ENCODE assay signal across 17 mouse cellular contexts in genomic region chr7:142369820-142370219, GRCm38 (mm10). TPM values are rescaled to one million over a fixed set of nuclear protein-coding genes. Genes with fewer than 3 reads are reported as not detected.
DNase-seq lines count a peak whose midpoint lies in the region; ATAC-seq lines count a peak whose summit lies in the region.
"Had no signal": no experiment of that assay in that cellular context is flagged by ENCODE, and none has a peak within 500 bp of the region (broad histone marks: within the 10 kb centered on the region; RNA-seq: fewer than 3 reads in every experiment).

No protein-coding gene starts in this region.

- DNase-seq in gastrocnemius, postnatal 14 days = peak; percentile 54
- no peak for DNase-seq in gastrocnemius, postnatal 4 days (ENCODE audit: low spot score in 2 of 2)
- DNase-seq in kidney, postnatal 14 days = no peak
- peak; percentile 81 for DNase-seq in cerebellum, adult 9-10 months
- DNase-seq in lung, postnatal 14 days = peak; percentile 62
- DNase-seq: embryo, embryonic 11 days; right cerebral cortex, postnatal 4 days; thymus, postnatal 4 days had no signal

- no peaks in the 10 kb centered on the region for H3K9me3 ChIP-seq in kidney, embryonic 15.5 days (replicated peaks)
- no peaks in the 10 kb centered on the region for H3K9me3 ChIP-seq in intestine, embryonic 16.5 days (ENCODE audit: control insufficient read depth, low read length)
- H3K9me3 ChIP-seq: G1E; hindbrain, embryonic 13.5 days; midbrain, embryonic 12.5 days; stomach, embryonic 15.5 days had no signal

- H3K27ac ChIP-seq in kidney, embryonic 15.5 days = no peak overlapping the region
- H3K27ac ChIP-seq in intestine, embryonic 16.5 days (ENCODE audit: low read length) = no peak overlapping the region
- H3K27ac ChIP-seq: hindbrain, embryonic 13.5 days; midbrain, embryonic 12.5 days; stomach, embryonic 15.5 days had no signal

- no peak overlapping the region for H3K9ac ChIP-seq in kidney, embryonic 15.5 days
- no peak overlapping the region for H3K9ac ChIP-seq in intestine, embryonic 16.5 days (ENCODE audit: low read depth, low read length)
- H3K9ac ChIP-seq: hindbrain, embryonic 13.5 days; midbrain, embryonic 12.5 days; stomach, embryonic 15.5 days had no signal

- no peaks in the 10 kb centered on the region for H3K36me3 ChIP-seq in kidney, embryonic 15.5 days
- H3K36me3 ChIP-seq in intestine, embryonic 16.5 days (ENCODE audit: control insufficient read depth, insufficient read depth, low read length) = no peaks in the 10 kb centered on the region
- H3K36me3 ChIP-seq: midbrain, embryonic 12.5 days; stomach, embryonic 15.5 days had no signal

- 54% methylated on average over 6 of the region's 6 CpGs for WGBS in kidney, embryonic 15.5 days
- WGBS in intestine, embryonic 16.5 days = 68% methylated on average over 6 of the region's 6 CpGs

- H3K4me1 ChIP-seq in kidney, embryonic 15.5 days = peaks cover 31% of the 10 kb centered on the region
- H3K4me1 ChIP-seq in intestine, embryonic 16.5 days (ENCODE audit: control insufficient read depth, insufficient read depth, low read length) = peaks cover 12% of the 10 kb centered on the region

- intact Hi-C loops in gastrocnemius, postnatal 14 days (cut with DNase I; ENCODE audit: low total_unique reads) = no loop called here

- peaks cover 41% of the 10 kb centered on the region for H3K27me3 ChIP-seq in kidney, embryonic 15.5 days
- peaks cover 24% of the 10 kb centered on the region for H3K27me3 ChIP-seq in intestine, embryonic 16.5 days (replicated peaks; ENCODE audit: control insufficient read depth, insufficient read depth, low read length)

- no peak for ATAC-seq in kidney, embryonic 15.5 days (replicated peaks; ENCODE audit: low FRiP score)
- ATAC-seq in intestine, embryonic 16.5 days = no peak
- ATAC-seq in frontal cortex, adult (ENCODE audit: low TSS enrichment) = no peak

- H3K4me3 ChIP-seq in kidney, embryonic 15.5 days (replicated peaks) = no peak overlapping the region
- H3K4me3 ChIP-seq in intestine, embryonic 16.5 days (ENCODE audit: low read length) = no peak overlapping the region
- H3K4me3 ChIP-seq: hindbrain, embryonic 13.5 days; midbrain, embryonic 12.5 days; stomach, embryonic 15.5 days had no signal

- 0 out of 2 replicates have a peak overlapping the region, but pooled peaks have one; percentile 7 for H3K4me2 ChIP-seq in kidney, embryonic 15.5 days
- H3K4me2 ChIP-seq in intestine, embryonic 16.5 days (ENCODE audit: low read depth, low read length) = no peak overlapping the region
- H3K4me2 ChIP-seq: hindbrain, embryonic 13.5 days; midbrain, embryonic 12.5 days; stomach, embryonic 15.5 days had no signal

RNA-seq across cellular contexts. Expression of gene Ifitm10, which starts 3.7 kb away (rescaled TPM):
- 1 to 10 TPM; 6.7 to 8.4 TPM for total RNA-seq in gastrocnemius, postnatal 14 days (2021)
- 1 to 10 TPM in 1 of 2 experiments, not detected in 1; 1.1 TPM for total RNA-seq in gastrocnemius, postnatal 4 days (2021)
- 1.8 and 2.3 TPM in 2 replicates for polyA plus RNA-seq in kidney, embryonic 15.5 days (2015; fragmentation: Nextera tagmentation; extraction: Ambion mirVana)
- polyA plus RNA-seq in intestine, embryonic 16.5 days (2015; fragmentation: Nextera tagmentation; extraction: Ambion mirVana) = 1.8 and 2.4 TPM in 2 replicates

RNA-seq across cellular contexts. Expression of gene Gm49369, which starts 12.6 kb away (rescaled TPM):
- total RNA-seq in gastrocnemius, postnatal 14 days (2021) = 1 to 10 TPM; 1.0 to 4.1 TPM
- total RNA-seq in gastrocnemius, postnatal 4 days (2021) = 1 to 10 TPM in 1 of 2 experiments, not detected in 1; 1.3 TPM
- 1.2 and 2.5 TPM in 2 replicates for polyA plus RNA-seq in kidney, embryonic 15.5 days (2015; fragmentation: Nextera tagmentation; extraction: Ambion mirVana)
- 0.43 and 2.3 TPM in 2 replicates for polyA plus RNA-seq in intestine, embryonic 16.5 days (2015; fragmentation: Nextera tagmentation; extraction: Ambion mirVana)
- polyA plus RNA-seq: C2C12; kidney, embryonic 14.5 days; midbrain, embryonic 12.5 days had no signal

RNA-seq across cellular contexts. Expression of gene Ctsd, which starts 18.0 kb away (rescaled TPM):
- 100 to 1,000 TPM; 268 to 284 TPM for total RNA-seq in gastrocnemius, postnatal 14 days (2021)
- 100 to 1,000 TPM; 265 to 273 TPM for total RNA-seq in gastrocnemius, postnatal 4 days (2021)
- polyA plus RNA-seq in kidney, embryonic 15.5 days (2015; fragmentation: Nextera tagmentation; extraction: Ambion mirVana) = 294 and 312 TPM in 2 replicates
- polyA plus RNA-seq in intestine, embryonic 16.5 days (2015; fragmentation: Nextera tagmentation; extraction: Ambion mirVana) = 395 and 444 TPM in 2 replicates

Comparison
In these comparisons a context has a peak if more than half of its experiments do, and no peak if none do; other contexts are left out.
1. DNase-seq: peak in gastrocnemius, postnatal 14 days (single experiment), cerebellum, adult 9-10 months (single experiment) and lung, postnatal 14 days (single experiment); none in gastrocnemius, postnatal 4 days (0 of 2) and kidney, postnatal 14 days (single experiment).